Mouse (Mus musculus) cerebellum, adult 18-20 months (tissue): ENCODE results near the gene Kdm3a.

Experiments
- DNase-seq, 2 experiments: peaks; one replicate each; pipeline ENCODE4 v3.0.0; 2021

Kdm3a gene

DNA sequence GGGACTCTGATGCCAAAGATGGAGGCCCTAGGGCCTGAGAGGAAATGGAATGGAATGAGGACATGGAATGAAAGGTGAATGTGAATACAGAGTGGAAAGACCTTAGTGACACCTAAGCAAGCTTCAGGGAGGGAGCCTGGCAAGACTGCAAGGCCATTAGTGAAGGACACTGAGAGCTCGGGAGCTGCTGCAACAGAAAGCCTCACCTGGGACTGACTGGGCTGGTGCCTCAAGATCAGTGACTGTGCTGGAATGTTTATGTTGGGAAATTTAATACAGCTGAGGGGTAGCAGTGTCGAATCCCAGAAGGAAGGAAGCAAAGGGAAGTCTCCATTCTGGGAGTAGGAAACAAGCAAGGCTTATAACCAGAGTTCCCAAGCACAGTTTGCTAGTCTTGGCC lies 63.8 kb downstream of the Kdm3a start:
- DNase-seq, result no peak

DNA sequence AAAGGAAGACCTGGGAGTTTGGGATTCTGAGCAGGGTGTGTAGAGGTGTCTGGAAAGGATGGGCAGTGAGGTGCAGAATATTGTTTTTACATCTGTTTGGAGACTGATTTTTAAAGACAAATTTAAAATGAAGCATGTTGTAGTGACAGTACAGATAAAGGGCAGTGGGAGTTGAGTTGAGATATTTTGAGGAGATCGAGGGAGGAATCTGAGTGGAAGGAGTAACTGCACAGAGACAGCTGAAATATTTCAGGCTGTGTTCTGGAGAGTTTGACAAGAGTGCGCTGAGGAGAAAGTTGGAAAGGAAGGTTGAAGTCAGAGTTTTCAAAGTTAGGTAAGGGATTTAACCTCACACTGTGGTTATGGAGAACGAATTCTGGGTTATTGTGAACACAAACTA lies 64.2 kb downstream of the Kdm3a start:
- no peak for DNase-seq

DNA sequence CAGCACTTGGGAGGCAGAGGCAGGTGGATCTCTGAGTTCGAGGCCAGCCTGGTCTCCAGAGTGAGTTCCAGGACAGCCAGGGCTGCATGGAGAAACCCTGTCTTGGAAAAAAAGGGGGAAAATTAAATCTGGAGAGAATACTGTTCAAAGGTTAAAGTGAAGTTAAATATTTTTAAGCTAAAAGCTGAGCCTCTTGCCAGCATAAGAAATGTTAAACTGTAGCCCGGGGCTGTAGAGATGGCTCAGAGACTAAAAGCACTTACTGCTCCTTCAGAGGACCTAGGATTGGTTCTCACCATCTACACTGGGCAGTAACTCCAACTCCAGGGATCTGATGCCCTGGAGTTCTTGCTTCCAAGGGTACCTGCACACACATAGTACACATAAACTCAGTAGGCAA lies 76.0 kb downstream of the Kdm3a start:
- no peak for DNase-seq

DNA sequence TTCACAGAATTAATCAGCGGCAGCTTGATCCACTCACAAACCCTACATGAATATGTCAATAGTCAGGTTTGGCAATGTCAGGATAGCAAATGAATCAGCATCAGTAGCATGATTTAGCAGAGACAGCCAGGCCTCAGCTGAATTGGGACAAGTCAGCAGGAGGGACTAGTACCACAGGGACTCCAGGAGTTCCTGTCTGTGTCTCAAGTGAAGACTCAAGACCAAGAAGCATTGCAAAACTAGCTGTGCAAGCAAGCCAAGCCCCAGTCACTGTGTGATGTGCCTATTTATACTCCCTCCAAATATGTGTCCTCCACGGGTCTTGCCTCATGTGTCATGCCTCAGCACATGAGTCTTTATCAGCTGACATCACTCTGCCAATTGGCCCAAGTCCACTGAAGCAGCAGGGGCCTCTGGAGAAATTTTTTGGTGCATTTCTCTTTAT lies 77.3 kb downstream of the Kdm3a start:
- DNase-seq, result no peak

DNA sequence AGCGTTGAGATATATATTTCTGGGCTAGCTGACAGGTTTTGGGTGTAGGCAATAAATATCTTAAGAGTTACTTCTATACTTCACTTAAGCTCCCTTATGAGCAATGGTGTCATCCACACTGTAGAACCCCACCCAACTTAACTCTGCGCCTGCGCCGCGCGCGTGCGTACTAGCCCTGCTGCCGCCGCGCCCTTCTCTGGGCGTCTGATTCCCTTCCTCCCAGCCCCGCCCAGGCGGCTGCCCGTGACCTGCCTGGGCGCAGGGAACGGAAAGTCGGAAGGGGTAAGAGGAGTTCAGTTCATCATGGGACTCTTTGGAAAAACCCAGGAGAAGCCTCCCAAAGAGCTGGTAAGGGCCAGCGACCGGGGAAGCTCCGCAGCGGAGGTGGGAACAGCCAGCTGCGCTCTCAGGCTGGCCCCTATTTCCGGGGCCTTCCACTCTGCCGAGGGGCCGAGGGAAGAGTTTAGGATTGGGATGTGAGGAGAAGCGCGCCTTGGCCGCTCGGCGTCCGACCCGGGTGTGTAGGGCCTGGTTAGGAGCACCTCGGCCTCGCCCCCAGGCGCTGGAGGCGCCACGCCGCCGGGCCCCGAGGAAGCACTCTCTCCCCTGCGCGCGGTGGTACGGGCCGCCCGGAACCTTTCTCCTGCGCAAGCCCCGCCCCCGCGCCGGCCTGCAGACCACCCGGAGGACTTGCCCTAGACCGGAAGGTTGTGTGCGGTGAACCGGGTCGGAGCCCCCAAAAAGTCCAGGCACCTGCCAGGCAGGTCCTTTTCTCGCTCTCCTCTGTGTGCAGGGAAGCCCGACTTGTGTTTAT lies 88.9 kb downstream of the Kdm3a start, which contains the start of gene Chmp3:
Gene Chmp3 (plus strand): TSS at position 112 of the 814 bp plus-strand sequence.
- DNase-seq, result peak; percentile 93 to 97
